Mouse (Mus musculus): ENCODE results near the gene Arl15.

Arl15 gene

GRCm38 (mm10) chr13:114200545-114200944 lies 406.2 kb downstream of the Arl15 start:
- DNase-seq (ENCODE audit: low read depth, low spot score): no peak

- peak; percentile 46 for DNase-seq (ENCODE audit: low read depth, low spot score)
These were observed 408.7 kb downstream of the Arl15 start for GRCm38 (mm10) chr13:114202806-114203570.
